Mouse (Mus musculus) MEL (cell line): ENCODE data around the gene Poc1b. TPM values are rescaled to one million over a fixed set of nuclear protein-coding genes. Genes with fewer than 3 reads are reported as not detected.

ENCODE experiments used
- DNase-seq: peaks from one replicate; pipeline ENCODE4 v3.0.0; 2011; ENCODE audit warnings: low read depth, low spot score
- H3K27ac ChIP-seq: 2 replicates; pipeline ENCODE4 v1.5.1; 2012; ENCODE audit warnings: low read depth, mild to moderate bottlenecking, control low read depth, low read length, moderate library complexity; ENCODE audit not compliant: control insufficient read depth
- H3K27me3 ChIP-seq, 2 experiments: fragments of 150-350 bp in 1 of 2; sonication (generic) in 1 of 2; 2 replicates each; pipeline ENCODE4 v1.6.1; 2012; ENCODE audit warnings: low read length in 2 of 2, mild to moderate bottlenecking in 2 of 2, improper control_type of control experiment in 1 of 2, moderate library complexity in 1 of 2; ENCODE audit not compliant: insufficient read depth in 2 of 2, control insufficient read depth in 1 of 2
- H3K36me3 ChIP-seq, 2 experiments: 2 replicates each; pipeline ENCODE4 v1.6.1; 2012 to 2014; ENCODE audit warnings: low read length in 2 of 2, improper control_type of control experiment in 1 of 2, inconsistent platforms in 1 of 2, mild to moderate bottlenecking in 1 of 2; ENCODE audit not compliant: insufficient read depth in 2 of 2, control insufficient read depth in 1 of 2
- H3K4me1 ChIP-seq, 2 experiments: fragments of 150-350 bp in 1 of 2; sonication (generic) in 1 of 2; 2 replicates each; pipeline ENCODE4 v1.6.1; 2012; ENCODE audit warnings: low read length in 2 of 2, improper control_type of control experiment in 1 of 2, mild to moderate bottlenecking in 1 of 2; ENCODE audit not compliant: insufficient read depth in 2 of 2, control insufficient read depth in 1 of 2
- H3K4me3 ChIP-seq, 2 experiments: fragments of 150-350 bp in 1 of 2; sonication (generic) in 1 of 2; 2 replicates each; pipeline ENCODE4 v1.5.1; 2012; ENCODE audit warnings: low read depth in 2 of 2, low read length in 2 of 2, mild to moderate bottlenecking in 2 of 2, moderate library complexity in 2 of 2, control low read depth in 1 of 2, improper control_type of control experiment in 1 of 2; ENCODE audit not compliant: control insufficient read depth in 1 of 2, insufficient read depth in 1 of 2
- H3K79me2 ChIP-seq: 2 replicates; pipeline ENCODE4 v1.6.1; 2012; ENCODE audit warnings: mild to moderate bottlenecking, low read length, moderate library complexity; ENCODE audit not compliant: control insufficient read depth, poor library complexity, insufficient read depth
- H3K9ac ChIP-seq: 2 replicates; pipeline ENCODE4 v1.6.1; 2012; ENCODE audit warnings: low read depth, mild to moderate bottlenecking, control low read depth, low read length, moderate library complexity; ENCODE audit not compliant: control insufficient read depth, poor library complexity, severe bottlenecking
- H3K9me3 ChIP-seq: fragments of 150-350 bp; sonication (generic); replicated peaks from 2 replicates; pipeline ENCODE4 v1.6.1; 2012; ENCODE audit warnings: mild to moderate bottlenecking, low read length, improper control_type of control experiment, moderate library complexity; ENCODE audit not compliant: insufficient read depth
- CHD1 ChIP-seq: IDR thresholded peaks from 2 replicates; pipeline ENCODE4 v1.6.1; 2012; ENCODE audit warnings: low read depth, mild to moderate bottlenecking, inconsistent platforms, low read length, improper control_type of control experiment
- CHD2 ChIP-seq: IDR thresholded peaks from 2 replicates; pipeline ENCODE4 v1.6.1; 2011; ENCODE audit warnings: low read length, improper control_type of control experiment
- CTCF ChIP-seq, 3 experiments: IDR thresholded peaks in 2 of 3; conservative IDR thresholded peaks in 1 of 3; 2 replicates each; pipeline ENCODE4 v1.5.1; 2011 to 2012; ENCODE audit warnings: low read length in 3 of 3, low read depth in 2 of 3, mild to moderate bottlenecking in 2 of 3, improper control_type of control experiment in 1 of 3, inconsistent platforms in 1 of 3, mixed read lengths in 1 of 3, moderate library complexity in 1 of 3; ENCODE audit not compliant: control insufficient read depth in 1 of 3, insufficient read depth in 1 of 3, poor library complexity in 1 of 3, severe bottlenecking in 1 of 3
- MAZ ChIP-seq: IDR thresholded peaks from 2 replicates; pipeline ENCODE4 v1.6.1; 2012; ENCODE audit warnings: low read depth, mild to moderate bottlenecking, inconsistent platforms, low read length, improper control_type of control experiment
- MXI1 ChIP-seq: IDR thresholded peaks from 2 replicates; pipeline ENCODE4 v1.6.1; 2011; ENCODE audit warnings: mild to moderate bottlenecking, low read depth, low read length, improper control_type of control experiment
- MYC ChIP-seq: IDR thresholded peaks from 2 replicates; pipeline ENCODE4 v1.6.1; 2011; ENCODE audit warnings: low read depth, mild to moderate bottlenecking, low read length, improper control_type of control experiment, moderate library complexity
- NELFE ChIP-seq: IDR thresholded peaks from 2 replicates; pipeline ENCODE4 v1.6.1; 2011; ENCODE audit warnings: low read depth, low read length, improper control_type of control experiment
- POLR2AphosphoS2 ChIP-seq: IDR thresholded peaks from 2 replicates; pipeline ENCODE4 v1.6.1; 2011; ENCODE audit warnings: low read length, improper control_type of control experiment
- POLR2AphosphoS5 ChIP-seq: IDR thresholded peaks from 2 replicates; pipeline ENCODE4 v1.6.1; 2012; ENCODE audit warnings: low read depth, borderline replicate concordance, mild to moderate bottlenecking, inconsistent platforms, low read length, moderate library complexity, mixed read lengths
- RAD21 ChIP-seq: IDR thresholded peaks from 2 replicates; pipeline ENCODE4 v1.6.1; 2011; ENCODE audit warnings: mild to moderate bottlenecking, low read depth, low read length, improper control_type of control experiment
- RCOR1 ChIP-seq: IDR thresholded peaks from 2 replicates; pipeline ENCODE4 v1.6.1; 2012; ENCODE audit warnings: low read depth, mild to moderate bottlenecking, inconsistent platforms, low read length, improper control_type of control experiment
- SIN3A ChIP-seq: IDR thresholded peaks from 2 replicates; pipeline ENCODE4 v1.6.1; 2012; ENCODE audit warnings: low read length, improper control_type of control experiment, inconsistent platforms
- SMC3 ChIP-seq: IDR thresholded peaks from 2 replicates; pipeline ENCODE4 v1.6.1; 2011; ENCODE audit warnings: low read depth, low read length, improper control_type of control experiment
- TBP ChIP-seq: IDR thresholded peaks from 2 replicates; pipeline ENCODE4 v1.8.0; 2011; ENCODE audit warnings: low read depth, low read length, improper control_type of control experiment
- UBTF ChIP-seq: IDR thresholded peaks from 2 replicates; pipeline ENCODE4 v1.6.1; 2012; ENCODE audit warnings: low read depth, mild to moderate bottlenecking, inconsistent platforms, low read length, improper control_type of control experiment, moderate library complexity, borderline replicate concordance; ENCODE audit not compliant: insufficient read depth
- polyA plus RNA-seq, 2 experiments: library from polyadenylated mRNA; stranded (reverse) in 1 of 2; unstranded in 1 of 2; fragments of >175 nt in 1 of 2; fragments of >200 nt in 1 of 2; gene quantifications; 2 replicates each; pipeline versions ENCODE4 v1.2.1 to v1.2.4; 2012; ENCODE audit warnings: low replicate concordance in 2 of 2, low read depth in 1 of 2; ENCODE audit not compliant: insufficient read length in 2 of 2, insufficient read depth in 1 of 2, missing spikeins in 1 of 2
- total RNA-seq: library from RNA; depleted of rRNA; stranded (reverse); fragments of 300-350 nt; gene quantifications from 2 replicates; pipeline ENCODE4 v1.2.3, GENCODE M21; 2012

Poc1b gene
- total and polyA plus RNA-seq, 3 experiments, result 3.3 to 15.3 TPM; not detected in 1

DNA sequence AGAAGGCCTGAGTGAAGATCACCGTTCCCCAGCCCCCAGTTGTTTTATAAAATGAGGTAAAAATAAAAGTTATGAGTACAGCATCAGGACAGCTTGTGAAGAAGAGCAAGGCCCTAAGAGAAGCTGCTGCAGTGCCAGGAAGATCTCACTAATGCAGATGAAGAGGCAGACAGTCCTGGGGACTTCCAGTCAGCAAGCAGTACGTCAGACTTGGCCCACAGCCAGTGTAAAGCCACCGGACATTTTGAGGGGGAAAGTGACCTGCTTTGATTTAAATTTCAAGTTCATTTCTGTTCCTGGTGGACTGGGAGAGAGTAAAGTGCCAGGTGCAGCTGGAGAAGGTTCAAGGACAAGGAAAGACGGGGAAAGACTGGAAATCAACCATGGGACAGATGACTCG is 29.5 kb downstream of the Poc1b start:
- Histone ChIP-seq H3K4me1 (no peaks in the 10 kb centered on the region), H3K27ac (no peak overlapping the region), H3K79me2 (no peaks in the 10 kb centered on the region), H3K36me3 (no peaks in the 10 kb centered on the region), H3K27me3 (no peaks in the 10 kb centered on the region), H3K4me3 (no peak overlapping the region), H3K9me3 (no peaks in the 10 kb centered on the region), H3K9ac (no peak overlapping the region)
- TF ChIP-seq SMC3 (no peak), MAZ (no peak)
- no peak for DNase-seq

DNA sequence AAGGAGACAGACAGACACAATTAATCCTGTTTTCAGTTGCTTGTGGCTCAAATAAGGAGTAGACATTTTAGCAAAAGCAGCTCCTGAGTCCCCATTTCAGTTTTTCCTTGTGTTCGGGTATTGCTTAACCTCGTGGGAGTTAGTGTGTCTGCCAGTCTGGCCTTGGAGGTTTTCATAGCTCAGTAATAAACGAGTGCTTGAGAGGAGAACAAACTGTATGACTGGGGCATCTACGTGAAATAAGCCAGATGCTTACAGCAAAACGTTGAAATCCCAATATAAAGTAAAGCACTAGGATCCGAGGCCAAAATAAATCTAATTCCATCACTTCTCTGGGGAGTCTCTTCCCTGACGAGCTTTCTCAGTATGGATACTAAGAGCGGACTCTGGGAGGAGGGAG is 38.8 kb downstream of the Poc1b start:
- Histone ChIP-seq H3K79me2 (no peaks in the 10 kb centered on the region), H3K9me3 (no peaks in the 10 kb centered on the region), H3K9ac (no peak overlapping the region), H3K4me1 (no peaks in the 10 kb centered on the region), H3K27ac (no peak overlapping the region), H3K4me3 (no peak overlapping the region), H3K36me3 (no peaks in the 10 kb centered on the region), H3K27me3 (no peaks in the 10 kb centered on the region)
- no peak for TF ChIP-seq MXI1
- DNase-seq, result no peak

DNA sequence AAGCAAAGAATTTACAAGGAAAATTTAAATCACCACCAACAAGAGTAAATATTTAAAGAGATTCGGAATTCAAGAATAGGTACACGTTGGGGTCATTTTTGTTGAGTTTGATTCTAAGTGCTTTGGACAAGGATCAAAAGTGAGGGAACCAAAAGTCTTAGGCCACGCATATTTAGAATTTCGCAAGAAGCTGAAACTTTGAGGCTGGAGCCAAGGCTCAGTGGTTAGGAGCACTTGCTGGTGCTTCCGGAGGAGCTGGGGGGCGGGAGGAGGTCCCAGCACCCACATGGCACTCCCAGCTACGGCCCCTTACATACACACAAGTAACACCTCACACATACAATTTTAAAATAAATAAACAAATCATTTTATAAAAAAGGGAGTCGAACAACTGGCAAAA is 39.8 kb downstream of the Poc1b start:
- Histone ChIP-seq H3K4me1 (peaks cover 0 to 5% of the 10 kb centered on the region in 2 experiments; a peak in 3 of 4 replicates), H3K27me3 (no peaks in the 10 kb centered on the region), H3K79me2 (no peaks in the 10 kb centered on the region), H3K9ac (no peak overlapping the region), H3K9me3 (no peaks in the 10 kb centered on the region), H3K36me3 (peaks cover 0 to 7% of the 10 kb centered on the region in 2 experiments; a peak in 2 of 4 replicates), H3K4me3 (no peak overlapping the region), H3K27ac (no peak overlapping the region)
- no peak for TF ChIP-seq RAD21
- TF ChIP-seq CHD2, result no peak
- no peak for TF ChIP-seq CTCF (IDR thresholded peaks at IDR 0.05 in 2 of 3, conservative IDR thresholded peaks at IDR 0.05 in 1 of 3; ENCODE audit: control insufficient read depth in 1 of 3, insufficient read depth in 1 of 3, low read depth in 2 of 3, low read length in 3 of 3, poor library complexity in 1 of 3, severe bottlenecking in 1 of 3)
- no peak for TF ChIP-seq RCOR1
- no peak for TF ChIP-seq MYC
- TF ChIP-seq NELFE, result no peak
- no peak for TF ChIP-seq CHD1
- no peak for TF ChIP-seq MXI1
- no peak for TF ChIP-seq UBTF
- no peak for TF ChIP-seq POLR2AphosphoS5
- TF ChIP-seq SIN3A, result no peak
- TF ChIP-seq TBP, result no peak
- TF ChIP-seq POLR2AphosphoS2, result no peak
- no peak for DNase-seq
